Mouse (Mus musculus) cerebellum, adult 11 months (tissue): Measurements from ENCODE around the gene Stard10.
A peak's percentile ranks its signal among the peaks of the same experiment; 100 is the strongest.

Experiments used
- DNase-seq: peaks from one replicate; pipeline ENCODE4 v3.0.0; 2022

Gene Stard10

GRCm38 (mm10) chr7:101306841-101307240 is 10.0 kb upstream of the Stard10 start:
- no peak for DNase-seq

- no peak for DNase-seq
Measured at GRCm38 (mm10) chr7:101309985-101310326, 6.9 kb upstream of the Stard10 start.

GRCm38 (mm10) chr7:101310327-101311028 is 6.4 kb upstream of the Stard10 start:
- DNase-seq, result peak; percentile 99

- no peak for DNase-seq
Measured at GRCm38 (mm10) chr7:101311061-101311460, 5.8 kb upstream of the Stard10 start.

GRCm38 (mm10) chr7:101313033-101313432 is 3.9 kb upstream of the Stard10 start:
- DNase-seq, result no peak

- no peak for DNase-seq
Measured at GRCm38 (mm10) chr7:101314396-101314795, 2.5 kb upstream of the Stard10 start.

GRCm38 (mm10) chr7:101315699-101316098 is 1.2 kb upstream of the Stard10 start:
- no peak for DNase-seq

- DNase-seq, result no peak
Measured at GRCm38 (mm10) chr7:101316591-101317001, 290 bp upstream of the Stard10 start.

- DNase-seq, result no peak
Measured at GRCm38 (mm10) chr7:101318848-101319247, 2.0 kb downstream of the Stard10 start.

GRCm38 (mm10) chr7:101319796-101320195 is 2.9 kb downstream of the Stard10 start:
- DNase-seq, result no peak

GRCm38 (mm10) chr7:101320399-101321217 is 3.7 kb downstream of the Stard10 start:
- no peak for DNase-seq

GRCm38 (mm10) chr7:101321218-101321827 is 4.4 kb downstream of the Stard10 start:
- DNase-seq, result no peak

GRCm38 (mm10) chr7:101323141-101323594 is 6.3 kb downstream of the Stard10 start:
- no peak for DNase-seq

GRCm38 (mm10) chr7:101324142-101324962 is 7.5 kb downstream of the Stard10 start:
- no peak for DNase-seq

- no peak for DNase-seq
Measured at GRCm38 (mm10) chr7:101326006-101326405, 9.1 kb downstream of the Stard10 start.

GRCm38 (mm10) chr7:101327263-101327662 is 10.4 kb downstream of the Stard10 start:
- DNase-seq, result no peak

GRCm38 (mm10) chr7:101327786-101328185 is 10.9 kb downstream of the Stard10 start:
- no peak for DNase-seq

GRCm38 (mm10) chr7:101328621-101329158 is 11.8 kb downstream of the Stard10 start:
- no peak for DNase-seq

GRCm38 (mm10) chr7:101329606-101330005 is 12.7 kb downstream of the Stard10 start:
- DNase-seq, result no peak

- no peak for DNase-seq
Measured at GRCm38 (mm10) chr7:101330074-101330840, 13.4 kb downstream of the Stard10 start.

GRCm38 (mm10) chr7:101330841-101331173 is 13.9 kb downstream of the Stard10 start:
- DNase-seq, result peak; percentile 63
